Mouse (Mus musculus) G1E (cell line): ENCODE results near the gene Dyrk1a.

Experiments
- CTCF ChIP-seq: IDR thresholded peaks from 2 replicates; pipeline ENCODE4 v1.5.1; 2012; ENCODE audit warnings: low read depth, low read length, inconsistent platforms, mixed read lengths
- TAL1 ChIP-seq: conservative IDR thresholded peaks from 2 replicates; pipeline ENCODE4 v1.6.1; 2012; ENCODE audit warnings: low read depth, low read length, inconsistent platforms, mixed read lengths

DNA sequence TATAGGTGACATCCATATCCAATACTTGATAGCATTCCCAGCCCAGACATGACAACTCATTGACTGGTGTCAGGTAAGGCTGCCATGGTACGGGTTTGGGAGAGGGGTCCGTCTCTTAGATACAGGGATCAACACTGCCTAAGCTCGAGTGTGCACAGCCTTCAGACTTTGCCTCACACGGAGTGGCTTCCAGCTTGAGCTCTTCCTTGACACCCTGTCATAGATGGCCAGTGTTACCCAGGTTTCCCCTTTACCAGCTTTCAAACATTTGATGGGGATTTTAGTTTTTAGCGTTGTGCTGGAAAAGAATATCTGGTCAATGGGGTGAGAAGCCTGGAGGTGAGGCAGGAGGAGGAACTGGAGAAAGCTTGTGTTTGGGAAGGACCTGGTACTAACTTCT is 2.1 kb upstream of the Dyrk1a start:
- TF ChIP-seq CTCF (no peak), TAL1 (no peak)
